Mouse (Mus musculus) cerebellum, adult 18-20 months (tissue): ENCODE measurements around the gene Cyp46a1.

ENCODE experiments used
- DNase-seq, 2 experiments: peaks; one replicate each; pipeline ENCODE4 v3.0.0; 2021

The Cyp46a1 gene

DNA sequence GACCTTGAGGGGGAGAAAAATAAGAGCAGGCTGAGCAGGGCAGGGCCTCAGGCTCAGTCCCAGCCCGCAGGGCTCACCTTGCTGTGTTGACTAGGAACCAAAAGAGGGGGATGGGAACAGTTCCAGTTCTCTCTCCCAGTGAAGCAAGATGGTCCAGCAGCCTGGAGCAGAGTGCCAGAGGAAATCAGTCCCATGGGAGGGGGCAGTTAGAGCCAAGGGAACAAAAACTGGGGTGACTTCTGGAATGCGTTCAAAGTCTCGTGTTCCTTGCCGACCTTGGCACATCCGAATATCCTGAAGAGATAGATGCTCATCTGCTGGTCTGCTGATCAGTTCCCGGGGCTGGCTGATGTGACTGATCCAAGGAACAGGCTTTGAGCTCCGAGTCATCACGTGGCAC, 66.8 kb downstream of the Cyp46a1 start:
- no peak for DNase-seq

DNA sequence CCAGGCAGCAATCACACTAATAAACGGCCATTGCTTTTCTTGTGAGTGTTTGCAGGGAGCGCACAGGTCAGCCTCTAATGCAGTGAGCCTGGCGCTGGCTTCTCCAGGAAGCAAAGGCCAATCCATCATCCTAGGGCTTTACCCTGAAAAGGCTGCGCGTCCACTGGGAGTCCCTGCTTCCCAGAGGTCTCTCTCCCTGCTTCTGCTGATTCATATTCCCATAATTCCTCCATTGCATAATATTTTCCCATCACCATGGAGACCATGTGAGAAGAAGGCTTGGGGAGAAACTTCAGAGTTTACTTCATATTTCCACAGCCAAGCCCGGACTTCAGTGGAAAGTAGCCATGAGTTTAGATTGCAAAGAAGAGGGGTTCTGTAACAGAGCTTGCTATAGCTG, 69.8 kb downstream of the Cyp46a1 start:
- DNase-seq = no peak

DNA sequence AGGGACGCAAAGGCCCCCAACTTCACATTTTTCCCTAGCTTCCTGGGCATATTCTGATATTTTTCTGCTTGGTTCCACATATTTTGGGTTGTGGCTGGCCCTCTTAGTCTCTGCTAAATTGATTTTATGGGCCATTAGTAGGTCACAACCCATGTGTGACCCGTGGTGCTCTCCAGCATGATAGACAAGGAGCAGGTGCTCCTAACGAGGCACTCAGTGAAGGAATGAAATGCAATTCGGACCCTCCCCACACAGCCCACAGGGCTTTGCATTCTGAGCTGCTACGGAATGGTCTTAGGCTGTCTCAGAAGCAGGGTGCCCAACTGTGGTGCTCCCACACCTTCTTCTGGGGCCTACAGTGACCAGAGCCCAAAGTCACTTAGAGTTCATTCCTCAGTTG, 74.9 kb downstream of the Cyp46a1 start:
- no peak for DNase-seq

DNA sequence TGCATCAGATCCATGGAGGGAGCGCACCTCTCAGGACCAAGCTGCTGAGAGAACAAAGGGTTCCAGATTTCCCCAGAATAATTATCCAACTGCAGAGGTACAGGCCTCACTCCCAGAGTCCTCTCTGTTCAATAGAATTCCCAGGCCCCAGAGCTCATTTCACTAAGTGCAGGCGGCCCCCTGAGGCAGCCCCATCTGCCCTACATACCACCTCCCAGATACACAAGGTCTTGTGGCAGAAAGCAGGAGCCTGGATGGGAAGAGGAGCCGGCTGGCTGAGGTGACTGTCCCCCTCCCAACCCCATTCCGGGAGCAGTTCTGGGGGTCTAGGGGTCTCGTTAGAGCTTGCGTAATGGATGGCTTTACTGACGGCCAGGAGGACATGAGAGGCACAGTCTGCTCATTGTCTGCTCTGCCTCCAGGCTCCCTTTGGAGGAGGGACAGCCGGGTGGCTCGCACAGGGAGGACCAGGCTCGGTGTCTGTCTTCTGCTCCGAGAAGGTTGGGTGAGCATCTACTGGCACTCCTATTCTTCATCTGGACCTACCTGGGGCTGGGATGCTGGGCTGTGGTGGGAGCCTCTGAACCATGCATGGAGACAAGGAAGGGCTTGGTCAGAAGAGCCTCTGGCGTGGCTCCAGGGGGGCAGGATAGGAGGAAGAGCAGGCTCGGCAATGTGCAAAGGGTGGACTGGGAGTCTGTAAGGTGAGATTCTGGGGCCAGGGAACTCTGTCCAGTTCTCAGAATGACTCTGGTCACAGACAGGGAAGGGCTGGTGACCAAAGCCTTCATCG, 76.4 kb downstream of the Cyp46a1 start:
- DNase-seq = no peak
